Mouse (Mus musculus) left cerebral cortex, postnatal 4 days (tissue): ENCODE data around the gene Pitpnm2. TPM values are rescaled to one million over a fixed set of nuclear protein-coding genes. Genes with fewer than 3 reads are reported as not detected.

Source experiments
- DNase-seq: peaks from one replicate; pipeline ENCODE4 v3.0.0-alpha.2; 2022
- intact Hi-C: fragments of 180-260 bp; cut with DNase I; formaldehyde crosslinking; loops from one replicate; pipeline ENCODE4 v1.15.1; 2025
- total RNA-seq, 2 experiments: library from RNA; stranded (reverse); gene quantifications; 2 replicates each; pipeline ENCODE4 v1.2.3; 2021

The Pitpnm2 gene
- total RNA-seq, 2 experiments from 2014 or later = 146 to 151 TPM

GRCm38 (mm10) chr5:124248845-124249613 is 531 bp downstream of the Pitpnm2 start:
- peak; percentile 48 for DNase-seq
- intact Hi-C loops = loop anchor here (5.0 kb wide), 1 partner anchor 82 kb away; no protein-coding TSS in a partner anchor

DNA sequence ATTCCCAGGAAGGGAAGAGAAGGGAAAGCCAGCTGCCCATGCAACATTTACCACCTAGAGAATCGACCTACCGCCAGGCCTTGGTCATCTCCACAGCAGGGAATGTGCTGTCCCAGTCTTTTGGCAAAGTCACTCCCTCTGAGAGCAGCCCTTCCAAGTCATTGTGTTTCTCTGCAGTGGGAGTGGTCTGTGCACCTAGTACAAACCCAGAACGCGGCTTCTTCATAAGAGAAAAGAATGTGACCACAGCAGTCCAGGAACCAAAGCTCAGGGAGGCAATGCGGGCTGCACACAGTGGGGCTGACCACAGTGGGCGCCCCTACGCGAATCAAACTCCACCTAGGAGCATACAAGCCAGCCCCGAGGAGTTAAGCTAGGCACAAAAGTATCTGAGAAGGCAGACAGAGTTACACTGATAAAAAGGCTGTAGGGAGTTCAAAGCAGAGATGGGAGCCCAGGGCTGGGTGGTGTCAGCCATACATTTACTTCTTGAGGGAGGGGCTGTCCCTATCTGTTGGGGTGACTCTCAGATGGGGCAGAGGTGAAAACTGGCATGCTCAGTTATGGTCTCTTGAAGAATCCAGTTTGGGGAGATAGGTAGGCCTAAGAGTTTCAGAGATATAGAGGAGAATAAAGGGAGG is 1.5 kb downstream of the Pitpnm2 start:
- DNase-seq = no peak
- intact Hi-C loops = loop anchor here (5.0 kb wide), 1 partner anchor 81 kb away; no protein-coding TSS in a partner anchor

DNA sequence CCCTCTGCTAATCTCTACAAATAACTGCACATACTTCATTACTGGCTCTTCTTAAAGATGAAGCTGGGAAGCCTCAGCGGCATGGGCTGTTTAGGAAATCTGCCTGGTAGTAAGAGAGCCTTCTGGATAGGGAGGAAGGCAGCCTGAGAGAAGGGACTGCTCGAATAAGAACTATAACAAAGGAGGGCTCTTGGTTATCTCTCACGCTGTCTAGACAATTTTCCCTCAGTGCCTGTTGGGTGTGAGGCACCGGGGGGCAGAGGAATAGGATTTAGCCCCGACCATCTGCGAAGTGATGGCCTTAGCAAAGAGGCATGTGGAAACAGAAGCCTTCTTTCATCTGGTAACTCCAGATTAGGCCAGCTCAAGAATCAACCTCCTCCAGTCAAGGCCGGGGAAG is 2.3 kb downstream of the Pitpnm2 start:
- intact Hi-C loops = loop anchor here (5.0 kb wide), 1 partner anchor 80 kb away; no protein-coding TSS in a partner anchor
- DNase-seq = no peak

GRCm38 (mm10) chr5:124244885-124245284 is 4.7 kb downstream of the Pitpnm2 start:
- no peak for DNase-seq
- intact Hi-C loops = loop anchor here (5.0 kb wide), 1 partner anchor 78 kb away; no protein-coding TSS in a partner anchor

DNA sequence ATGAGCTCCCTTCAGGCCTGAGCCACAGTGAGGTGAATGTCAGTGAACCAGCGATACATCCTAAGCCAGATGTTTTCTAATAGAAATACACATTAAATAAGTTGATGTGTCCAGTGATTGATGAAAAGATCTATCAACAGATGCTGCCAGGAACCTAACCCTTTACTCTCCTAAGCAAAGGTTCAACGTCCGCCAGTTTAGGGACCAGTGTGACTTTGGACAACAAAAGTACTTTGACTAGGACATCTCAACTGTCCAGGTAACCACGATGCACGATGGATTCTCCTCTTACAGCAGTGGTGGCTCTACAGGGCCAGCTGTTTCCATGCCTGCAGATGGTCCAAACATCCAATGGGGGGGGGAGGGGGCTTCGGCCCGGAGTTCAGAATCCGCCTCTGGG is 5.1 kb downstream of the Pitpnm2 start:
- intact Hi-C loops = no loop called here
- no peak for DNase-seq

GRCm38 (mm10) chr5:124243236-124243901 is 6.2 kb downstream of the Pitpnm2 start:
- no peak for DNase-seq
- intact Hi-C loops = no loop called here

GRCm38 (mm10) chr5:124241686-124242444 is 7.7 kb downstream of the Pitpnm2 start:
- intact Hi-C loops = no loop called here
- DNase-seq = no peak

DNA sequence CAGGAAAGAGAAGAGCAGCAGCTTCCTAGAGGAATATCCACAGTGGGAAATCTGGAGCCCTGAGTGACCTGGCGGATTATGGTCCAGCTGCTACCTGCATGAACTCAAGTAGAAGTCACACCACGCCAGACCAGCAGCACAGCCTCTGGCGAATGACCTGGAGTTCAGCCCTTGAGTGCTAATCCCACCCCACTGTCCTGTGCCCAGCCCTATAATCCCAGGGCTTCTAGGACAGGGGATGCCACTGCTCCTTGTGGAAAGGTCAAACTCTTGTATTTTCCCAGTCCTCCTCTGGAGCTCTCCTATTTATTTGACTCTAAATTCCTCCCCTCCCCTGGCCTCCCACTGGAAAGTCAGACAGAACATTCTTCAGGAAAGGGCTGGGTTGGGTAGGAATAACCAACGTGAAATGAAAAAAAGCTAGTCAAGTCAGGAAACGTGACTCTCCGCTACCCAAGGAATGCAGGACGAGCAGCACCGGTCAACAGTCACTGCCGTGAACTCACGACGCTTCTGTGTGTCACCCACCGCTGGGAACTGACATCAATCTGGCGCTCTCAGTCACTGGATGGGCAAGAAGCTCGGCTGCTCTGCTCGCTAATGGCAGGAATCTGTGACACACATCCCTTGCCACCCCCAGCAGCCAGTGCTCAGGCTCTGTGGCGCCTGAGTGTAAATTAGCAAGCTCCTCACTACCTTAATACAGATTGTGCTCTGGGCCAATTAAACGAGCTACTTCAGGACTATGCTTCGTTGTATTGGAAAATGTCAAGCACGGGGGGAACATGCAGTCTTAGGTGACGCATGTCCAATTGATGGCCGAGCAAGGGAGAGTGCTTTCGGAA is 8.5 kb downstream of the Pitpnm2 start:
- intact Hi-C loops = no loop called here
- no peak for DNase-seq

GRCm38 (mm10) chr5:124236180-124236579 is 13.4 kb downstream of the Pitpnm2 start:
- intact Hi-C loops = no loop called here
- DNase-seq = no peak

- no peak for DNase-seq
- intact Hi-C loops = no loop called here
These were observed 14.8 kb downstream of the Pitpnm2 start for GRCm38 (mm10) chr5:124234778-124235177.

- intact Hi-C loops = no loop called here
- no peak for DNase-seq
These were observed 15.5 kb downstream of the Pitpnm2 start for GRCm38 (mm10) chr5:124233874-124234661.

DNA sequence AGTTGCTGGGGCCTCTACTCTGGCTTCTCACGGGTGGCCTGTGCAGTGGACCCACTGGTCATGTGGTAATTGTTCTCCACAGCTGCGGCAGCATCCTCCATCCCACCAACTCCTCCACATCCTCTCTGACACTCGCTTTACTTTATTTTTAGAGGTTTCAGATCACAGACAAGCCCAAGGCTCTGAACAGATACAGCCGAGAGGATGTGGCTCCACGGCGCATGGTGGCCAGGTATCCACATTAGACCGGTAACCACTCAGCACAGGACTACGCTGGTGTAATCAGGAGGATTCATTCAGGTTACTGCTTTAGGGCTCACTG is 16.5 kb downstream of the Pitpnm2 start:
- intact Hi-C loops = no loop called here
- no peak for DNase-seq

GRCm38 (mm10) chr5:124232360-124233143 is 17.0 kb downstream of the Pitpnm2 start:
- DNase-seq = no peak
- intact Hi-C loops = no loop called here

DNA sequence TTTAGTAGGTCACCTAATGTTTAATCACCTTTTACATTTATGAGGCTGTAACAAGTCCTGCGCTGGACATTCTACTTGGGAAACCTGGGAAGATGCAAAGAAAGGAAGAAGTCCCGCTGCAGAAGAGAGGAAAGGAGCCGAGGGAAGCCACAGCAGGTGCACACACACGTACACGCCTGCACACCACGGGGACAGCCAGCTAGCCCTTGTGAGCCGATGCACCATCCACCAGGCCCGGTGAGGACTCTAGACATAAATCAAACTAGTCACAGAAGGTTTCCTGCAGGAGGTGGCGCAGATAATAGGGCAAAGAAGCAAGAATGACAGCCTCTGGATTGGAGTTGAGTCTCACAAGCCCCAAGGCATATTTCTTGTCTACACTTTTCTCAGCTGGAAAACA is 19.1 kb downstream of the Pitpnm2 start:
- no peak for DNase-seq
- intact Hi-C loops = no loop called here

- no peak for DNase-seq
- intact Hi-C loops = no loop called here
These were observed 22.4 kb downstream of the Pitpnm2 start for GRCm38 (mm10) chr5:124227193-124227592.

- intact Hi-C loops = no loop called here
- no peak for DNase-seq
These were observed 23.1 kb downstream of the Pitpnm2 start for GRCm38 (mm10) chr5:124226494-124226893.

DNA sequence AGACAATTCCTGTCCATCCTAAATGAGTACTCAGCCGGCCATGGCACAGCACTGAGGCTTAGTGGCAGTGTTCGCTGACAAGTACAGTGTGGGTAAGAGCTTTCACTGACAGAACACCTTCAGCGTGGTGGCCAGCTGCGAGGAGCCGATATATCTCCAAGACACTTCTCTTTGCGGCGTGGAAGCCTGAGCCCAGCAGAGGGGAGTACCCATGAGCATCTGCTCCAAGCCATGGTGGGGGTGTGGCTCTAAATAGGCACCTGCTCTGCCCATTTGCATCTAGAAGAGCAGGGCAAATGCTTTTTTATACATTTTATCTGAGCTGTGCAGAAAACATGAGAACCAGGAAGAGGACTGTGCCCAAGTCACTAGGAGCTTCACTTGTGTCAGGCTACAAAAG is 23.7 kb downstream of the Pitpnm2 start:
- DNase-seq = no peak
- intact Hi-C loops = no loop called here

- intact Hi-C loops = no loop called here
- DNase-seq = peak; percentile 28
These were observed 25.1 kb downstream of the Pitpnm2 start for GRCm38 (mm10) chr5:124224321-124225092.
